Mouse (Mus musculus): Measurements from ENCODE around the gene Zfp658. TPM values are rescaled to one million over a fixed set of nuclear protein-coding genes. Genes with fewer than 3 reads are reported as not detected.

Gene Zfp658
- polyA plus RNA-seq, 1 experiment from 2014 or later: 1.3 TPM

GRCm38 (mm10) chr7:43580526-43580925, 18.5 kb downstream of the Zfp658 start:
- WGBS: 57% methylated on average over 5 of the region's 5 CpGs
- peaks cover 17% of the 10 kb centered on the region for H3K4me1 ChIP-seq
- peaks cover 17% of the 10 kb centered on the region for H3K36me3 ChIP-seq
- H3K9ac ChIP-seq: peak overlapping the region; percentile 82
- H3K4me3 ChIP-seq: peak overlapping the region; percentile 61
- no peak for ATAC-seq (ENCODE audit: extremely low read depth, insufficient number of reproducible peaks, low FRiP score, low TSS enrichment)
- peak overlapping the region; percentile 79 for H3K4me2 ChIP-seq
- no peaks in the 10 kb centered on the region for H3K9me3 ChIP-seq
- H3K27me3 ChIP-seq (replicated peaks): no peaks in the 10 kb centered on the region
- H3K27ac ChIP-seq (replicated peaks): peak overlapping the region; percentile 76; the same call in 1 of the 2 replicates

- Histone ChIP-seq H3K27ac (replicated peaks) (no peak overlapping the region), H3K4me2 (no peak overlapping the region), H3K4me1 (peaks cover 14% of the 10 kb centered on the region), H3K4me3 (no peak overlapping the region), H3K9ac (no peak overlapping the region), H3K9me3 (no peaks in the 10 kb centered on the region), H3K36me3 (peaks cover 60% of the 10 kb centered on the region), H3K27me3 (replicated peaks) (no peaks in the 10 kb centered on the region)
- no peak for ATAC-seq (ENCODE audit: extremely low read depth, insufficient number of reproducible peaks, low FRiP score, low TSS enrichment)
- 85% methylated on average over 5 of the region's 5 CpGs for WGBS
Observed at GRCm38 (mm10) chr7:43584790-43585189, 22.7 kb downstream of the Zfp658 start.

- H3K36me3 ChIP-seq: no peaks in the 10 kb centered on the region
- 0 out of 2 replicates have a peak, but pooled peaks cover 9% of the 10 kb centered on the region for H3K4me1 ChIP-seq
- no peak overlapping the region for H3K27ac ChIP-seq (replicated peaks)
- no peaks in the 10 kb centered on the region for H3K9me3 ChIP-seq
- 27% methylated on average over 5 of the region's 5 CpGs for WGBS
- no peak overlapping the region for H3K9ac ChIP-seq
- ATAC-seq (ENCODE audit: extremely low read depth, insufficient number of reproducible peaks, low FRiP score, low TSS enrichment): no peak
- H3K4me3 ChIP-seq: no peak overlapping the region
- H3K4me2 ChIP-seq: no peak overlapping the region
- H3K27me3 ChIP-seq (replicated peaks): no peaks in the 10 kb centered on the region; the same call in 1 of the 2 replicates
Observed at GRCm38 (mm10) chr7:43601884-43602283, 39.8 kb downstream of the Zfp658 start.

- H3K4me1 ChIP-seq: peaks cover 9% of the 10 kb centered on the region; the same call in 1 of the 2 replicates
- no peak for ATAC-seq (ENCODE audit: extremely low read depth, insufficient number of reproducible peaks, low FRiP score, low TSS enrichment)
- WGBS: 15% methylated on average over 40 of the region's 41 CpGs
- no peak within 1 kb of the TSS for H3K27ac ChIP-seq (replicated peaks)
- peaks cover 7% of the 10 kb centered on the region for H3K27me3 ChIP-seq (replicated peaks)
- no peaks in the 10 kb centered on the region for H3K9me3 ChIP-seq
- H3K9ac ChIP-seq: peak within 1 kb of the TSS; percentile 69
- H3K4me2 ChIP-seq: peak within 1 kb of the TSS; percentile 73
- peak within 1 kb of the TSS; percentile 43 for H3K4me3 ChIP-seq
- H3K36me3 ChIP-seq: no peaks in the 10 kb centered on the region
Observed at GRCm38 (mm10) chr7:43606896-43607742, 45.1 kb downstream of the Zfp658 start, which contains the start of gene Zfp819. Gene Zfp819, plus strand, starts transcription at chr7:43607169.

- 35% methylated on average over 5 of the region's 5 CpGs for WGBS
- peaks cover 7% of the 10 kb centered on the region for H3K27me3 ChIP-seq (replicated peaks)
- no peak overlapping the region for H3K4me2 ChIP-seq
- no peak overlapping the region for H3K9ac ChIP-seq
- no peak for ATAC-seq (ENCODE audit: extremely low read depth, insufficient number of reproducible peaks, low FRiP score, low TSS enrichment)
- peaks cover 7% of the 10 kb centered on the region; the same call in 1 of the 2 replicates for H3K4me1 ChIP-seq
- no peaks in the 10 kb centered on the region for H3K9me3 ChIP-seq
- H3K27ac ChIP-seq (replicated peaks): no peak overlapping the region
- no peaks in the 10 kb centered on the region for H3K36me3 ChIP-seq
- H3K4me3 ChIP-seq: no peak overlapping the region
Observed at GRCm38 (mm10) chr7:43607743-43608287, 45.8 kb downstream of the Zfp658 start.

- no peaks in the 10 kb centered on the region for H3K9me3 ChIP-seq
- no peak for ATAC-seq (ENCODE audit: extremely low read depth, insufficient number of reproducible peaks, low FRiP score, low TSS enrichment)
- H3K4me1 ChIP-seq: peaks cover 7% of the 10 kb centered on the region; the same call in 1 of the 2 replicates
- no peak overlapping the region for H3K4me3 ChIP-seq
- H3K4me2 ChIP-seq: no peak overlapping the region
- 70% methylated on average over 7 of the region's 7 CpGs for WGBS
- H3K9ac ChIP-seq: no peak overlapping the region
- H3K27ac ChIP-seq (replicated peaks): no peak overlapping the region
- no peaks in the 10 kb centered on the region for H3K36me3 ChIP-seq
- H3K27me3 ChIP-seq (replicated peaks): peaks cover 7% of the 10 kb centered on the region
Observed at GRCm38 (mm10) chr7:43608316-43608824, 46.3 kb downstream of the Zfp658 start.

GRCm38 (mm10) chr7:43613816-43614551, 51.9 kb downstream of the Zfp658 start:
- H3K27me3 ChIP-seq (replicated peaks): no peaks in the 10 kb centered on the region
- H3K36me3 ChIP-seq: no peaks in the 10 kb centered on the region
- no peak for ATAC-seq (ENCODE audit: extremely low read depth, insufficient number of reproducible peaks, low FRiP score, low TSS enrichment)
- no peaks in the 10 kb centered on the region for H3K9me3 ChIP-seq
- no peak overlapping the region for H3K4me3 ChIP-seq
- H3K4me2 ChIP-seq: no peak overlapping the region
- H3K27ac ChIP-seq (replicated peaks): no peak overlapping the region
- 80% methylated on average over 14 of the region's 14 CpGs for whole genome bisulfite sequencing
- H3K9ac ChIP-seq: no peak overlapping the region
- H3K4me1 ChIP-seq: no peaks in the 10 kb centered on the region

GRCm38 (mm10) chr7:43622927-43623326, 60.9 kb downstream of the Zfp658 start:
- no peak overlapping the region for H3K4me3 ChIP-seq
- H3K27me3 ChIP-seq (replicated peaks): 0 out of 2 replicates have a peak, but pooled peaks cover 3% of the 10 kb centered on the region
- H3K36me3 ChIP-seq: no peaks in the 10 kb centered on the region
- no peaks in the 10 kb centered on the region for H3K9me3 ChIP-seq
- 66% methylated on average over 7 of the region's 7 CpGs for WGBS
- H3K9ac ChIP-seq: no peak overlapping the region
- H3K4me2 ChIP-seq: no peak overlapping the region
- H3K4me1 ChIP-seq: no peaks in the 10 kb centered on the region
- no peak for ATAC-seq (ENCODE audit: extremely low read depth, insufficient number of reproducible peaks, low FRiP score, low TSS enrichment)
- H3K27ac ChIP-seq (replicated peaks): no peak overlapping the region

GRCm38 (mm10) chr7:43623819-43624218, 61.8 kb downstream of the Zfp658 start:
- Histone ChIP-seq H3K9ac (no peak overlapping the region), H3K9me3 (no peaks in the 10 kb centered on the region), H3K36me3 (no peaks in the 10 kb centered on the region), H3K27me3 (replicated peaks) (0 out of 2 replicates have a peak, but pooled peaks cover 3% of the 10 kb centered on the region), H3K27ac (replicated peaks) (no peak overlapping the region), H3K4me2 (no peak overlapping the region), H3K4me1 (no peaks in the 10 kb centered on the region), H3K4me3 (no peak overlapping the region)
- 13% methylated on average over 10 of the region's 10 CpGs for WGBS
- ATAC-seq (ENCODE audit: extremely low read depth, insufficient number of reproducible peaks, low FRiP score, low TSS enrichment): no peak
